Mouse (Mus musculus) thymus, postnatal 10 days (tissue): ENCODE results near the gene Srcin1.

ENCODE experiments used
- DNase-seq, 2 experiments: peaks; one replicate each; pipeline ENCODE4 v3.0.0; 2021; ENCODE audit warnings: low spot score in 2 of 2

Srcin1 gene

DNA sequence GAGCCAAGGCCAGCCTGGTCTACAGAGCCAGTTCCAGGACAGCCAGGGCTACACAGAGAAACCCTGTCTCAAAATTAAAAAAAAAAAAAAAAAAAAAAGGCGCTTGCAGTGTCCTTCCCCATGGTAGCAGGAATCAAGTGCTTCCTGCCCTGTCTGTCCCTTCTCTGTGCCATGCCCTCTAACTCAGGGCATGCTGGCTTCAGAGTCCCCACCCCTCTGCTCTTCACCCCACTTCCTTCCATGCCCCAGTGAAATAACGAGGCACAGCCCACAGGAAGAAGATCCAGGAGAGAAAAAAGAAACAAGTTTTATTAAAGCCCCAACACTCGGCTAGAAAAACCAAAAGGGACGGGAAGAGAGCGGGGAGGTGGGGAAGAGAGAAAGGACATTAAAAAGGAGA, 66.9 kb downstream of the Srcin1 start:
- no peak for DNase-seq

DNA sequence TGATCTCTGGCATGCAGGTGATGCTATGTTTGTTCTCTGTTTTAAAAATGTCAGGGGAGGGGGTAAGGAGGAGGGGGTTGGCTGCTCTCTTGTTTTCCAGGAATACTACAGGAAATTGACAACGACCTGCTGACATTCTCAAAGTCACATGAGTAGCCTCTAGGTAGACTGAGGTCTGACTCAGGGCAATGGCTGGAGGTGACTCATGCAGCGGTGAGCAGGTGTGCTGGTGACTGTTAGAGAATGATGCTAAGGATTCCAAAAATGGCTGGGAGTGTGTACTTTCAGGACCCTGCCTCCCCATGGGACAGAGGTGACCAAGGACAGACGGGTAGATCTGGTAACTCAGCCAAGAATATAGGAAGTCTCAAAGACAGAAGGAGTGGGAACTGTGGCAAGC, 67.8 kb downstream of the Srcin1 start:
- DNase-seq = no peak

DNA sequence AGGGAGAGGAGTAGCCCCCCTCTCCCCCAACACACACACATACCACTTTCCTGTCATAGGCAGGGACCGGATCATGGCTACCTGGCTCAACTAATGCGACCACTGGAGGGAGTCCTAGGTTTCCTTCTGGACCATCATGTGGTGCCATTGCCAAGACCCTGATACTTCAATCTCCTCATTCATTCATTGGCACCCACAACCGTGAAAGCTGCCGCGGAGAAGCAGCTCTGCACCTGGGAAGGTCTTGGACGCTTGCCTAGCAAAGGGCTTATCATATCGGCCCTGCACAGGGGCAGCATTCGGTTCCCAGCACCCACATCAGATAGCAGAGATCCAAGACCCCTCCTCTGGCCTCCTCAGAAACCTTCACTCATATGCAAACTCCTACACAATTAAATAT, 69.7 kb downstream of the Srcin1 start:
- DNase-seq = no peak

DNA sequence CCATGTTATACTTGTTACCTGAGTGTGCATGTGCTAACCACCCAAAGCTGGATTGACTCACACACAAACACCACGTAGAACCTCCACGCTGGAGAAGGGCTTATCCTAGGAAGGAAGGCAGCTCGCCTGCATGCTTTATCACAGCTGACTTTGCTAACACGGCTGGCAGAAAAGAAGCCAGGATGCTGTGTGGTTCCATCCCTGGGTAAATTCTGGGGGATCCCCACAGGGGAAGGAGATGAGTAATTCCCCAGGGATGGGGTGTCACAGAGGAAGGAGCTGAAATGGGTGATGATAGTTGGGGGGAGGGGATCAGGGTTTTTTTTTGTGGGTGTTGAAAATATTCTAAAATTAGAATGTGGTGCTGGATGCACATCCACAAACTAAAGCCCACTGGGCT, 70.2 kb downstream of the Srcin1 start:
- DNase-seq = no peak

DNA sequence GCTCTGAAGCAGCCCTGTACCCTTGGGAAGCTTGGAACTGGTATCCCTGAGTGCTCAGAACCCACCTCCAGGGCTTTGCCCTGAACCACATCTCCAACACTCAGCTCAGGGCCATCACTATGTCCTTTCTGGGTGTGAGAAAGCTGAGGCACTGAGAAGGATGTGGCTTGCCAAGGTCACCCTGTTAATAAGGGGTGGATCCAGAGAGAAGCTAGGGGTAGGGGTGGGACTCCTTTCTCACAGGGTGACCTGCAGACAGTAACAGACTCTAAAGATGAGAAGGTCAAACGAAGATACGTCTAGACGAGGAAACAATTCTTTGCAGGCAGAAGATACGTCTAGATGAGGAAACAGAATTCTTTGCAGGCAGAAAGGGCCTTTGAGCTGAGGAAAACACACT, 73.1 kb downstream of the Srcin1 start:
- DNase-seq = no peak

DNA sequence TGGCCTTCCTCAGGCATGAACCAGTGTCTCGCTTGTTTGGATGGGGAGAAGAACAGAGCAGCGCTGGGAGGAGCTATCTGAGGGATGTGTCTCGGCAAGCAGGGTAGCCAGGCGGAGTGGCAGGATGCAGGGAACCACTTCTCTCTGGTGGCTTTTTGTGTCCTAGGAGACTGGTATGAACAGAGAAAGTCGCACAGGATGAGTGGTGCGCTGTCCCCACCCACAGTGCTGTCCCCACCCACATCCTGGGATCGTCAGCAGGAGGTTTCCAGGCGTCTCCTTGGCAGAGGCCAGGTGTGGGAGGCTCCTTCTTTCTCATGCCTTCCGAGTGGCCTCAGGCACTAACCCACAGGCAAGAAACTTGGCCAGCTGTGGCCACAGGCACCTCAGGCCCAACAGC, 73.6 kb downstream of the Srcin1 start:
- DNase-seq = no peak

DNA sequence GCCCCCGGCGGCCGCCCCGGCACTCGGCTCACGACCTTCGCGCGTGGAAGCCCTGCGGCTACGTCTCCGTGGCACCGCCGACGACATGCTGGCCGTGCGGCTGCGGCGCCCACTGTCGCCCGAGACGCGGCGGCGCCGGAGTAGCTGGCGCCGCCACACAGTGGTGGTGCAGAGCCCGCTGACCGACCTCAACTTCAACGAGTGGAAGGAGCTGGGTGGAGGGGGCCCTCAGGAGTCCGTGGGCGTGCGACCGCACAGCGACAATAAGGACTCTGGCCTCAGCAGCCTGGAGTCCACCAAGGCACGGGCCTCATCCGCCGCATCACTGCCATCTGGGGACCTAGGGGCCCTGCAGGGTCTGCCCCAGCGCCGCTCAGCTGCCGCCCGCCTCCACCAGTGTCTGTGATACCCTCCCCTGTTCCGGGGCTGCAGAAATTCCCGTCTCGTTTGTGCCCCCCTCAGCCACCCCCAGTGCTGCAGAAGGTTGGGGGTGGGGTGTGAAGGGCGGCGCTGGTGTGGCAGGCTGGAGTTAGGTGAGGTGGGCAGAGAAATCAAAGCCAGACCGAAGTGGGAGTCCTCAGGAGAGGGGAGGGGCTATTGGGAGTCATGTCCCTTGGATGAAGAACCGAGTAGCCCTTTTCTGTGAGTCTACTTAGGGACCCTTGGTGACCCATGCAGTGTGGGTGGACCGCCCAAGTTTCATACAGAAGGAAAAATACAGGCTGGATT, 75.1 kb downstream of the Srcin1 start:
- DNase-seq = no peak

DNA sequence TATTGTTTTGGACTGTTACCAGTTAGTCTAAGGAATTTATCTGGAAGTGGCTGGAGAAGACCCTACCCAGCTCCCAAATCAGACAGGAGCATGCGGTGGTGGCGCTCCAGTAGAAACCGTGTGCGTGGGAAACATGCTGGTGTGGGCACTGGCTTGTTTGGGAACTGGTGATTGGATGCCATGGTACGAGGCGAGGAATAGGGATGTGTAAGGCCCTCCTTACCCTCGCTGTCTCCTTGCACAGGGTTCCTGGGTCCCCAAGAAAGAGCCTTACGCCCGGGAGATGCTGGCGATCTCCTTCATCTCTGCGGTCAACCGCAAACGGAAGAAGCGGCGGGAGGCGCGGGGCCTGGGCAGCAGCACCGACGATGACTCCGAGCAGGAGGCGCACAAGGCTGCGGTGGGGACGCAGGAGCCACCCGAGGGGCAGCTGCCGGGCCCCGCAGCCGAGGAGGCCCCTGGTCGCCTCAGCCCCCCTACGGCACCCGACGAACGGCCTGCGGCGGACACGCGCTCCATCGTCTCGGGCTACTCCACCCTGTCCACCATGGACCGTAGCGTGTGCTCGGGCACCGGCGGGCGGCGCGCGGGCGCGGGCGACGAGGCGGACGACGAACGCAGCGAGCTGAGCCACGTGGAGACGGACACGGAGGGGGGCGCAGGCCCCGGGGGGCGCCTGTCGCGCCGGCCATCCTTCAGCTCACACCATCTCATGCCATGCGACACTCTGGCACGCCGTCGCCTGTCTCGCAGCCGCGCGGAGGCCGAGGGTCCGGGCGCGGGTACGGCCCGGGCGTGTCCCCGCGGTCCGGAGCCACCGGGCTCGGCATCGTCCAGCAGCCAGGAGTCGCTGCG, 75.9 kb downstream of the Srcin1 start, which contains the start of gene 4933428G20Rik:
Gene 4933428G20Rik, minus strand, starts transcription at position 476 of the 855 bp plus-strand sequence.
- DNase-seq = no peak

DNA sequence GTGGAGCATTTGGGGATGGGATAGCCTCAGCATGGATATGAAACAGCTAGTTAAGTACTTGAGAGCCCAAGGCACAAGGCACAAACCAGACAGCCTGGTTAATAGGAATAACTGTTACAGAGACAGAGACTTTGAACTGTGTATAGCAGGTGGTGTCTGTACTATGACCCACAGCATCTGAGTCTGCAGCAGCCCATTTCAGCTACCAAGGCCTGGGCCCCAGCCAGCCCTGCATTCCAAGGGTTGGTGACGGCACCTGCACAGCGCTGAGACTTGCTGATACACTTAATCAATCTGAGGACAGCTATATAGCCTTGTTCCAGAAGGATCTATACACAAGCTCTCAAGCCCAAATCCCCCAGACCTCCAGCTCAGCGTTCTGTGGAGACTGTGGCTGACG, 78.4 kb downstream of the Srcin1 start:
- DNase-seq = no peak

DNA sequence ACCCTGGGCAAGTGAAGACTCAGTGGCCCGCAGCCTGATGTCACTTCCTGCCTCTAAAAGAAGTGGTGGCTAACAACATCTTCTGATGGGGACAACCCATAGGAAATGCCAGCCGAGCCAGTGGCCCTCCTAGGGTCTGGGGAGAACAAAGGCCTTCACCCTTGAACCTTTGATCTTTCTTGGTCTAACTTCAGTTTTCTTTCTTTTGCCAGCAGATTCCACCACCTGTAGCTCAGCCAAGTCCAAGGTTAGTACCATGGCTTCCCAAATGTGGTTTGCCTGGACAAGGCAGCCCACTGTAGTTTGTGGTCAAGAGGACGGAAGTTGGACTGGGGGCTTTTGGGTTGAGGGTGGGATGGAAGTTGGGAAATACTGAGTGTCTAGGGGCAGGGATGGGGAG, 83.2 kb downstream of the Srcin1 start:
- DNase-seq = no peak

DNA sequence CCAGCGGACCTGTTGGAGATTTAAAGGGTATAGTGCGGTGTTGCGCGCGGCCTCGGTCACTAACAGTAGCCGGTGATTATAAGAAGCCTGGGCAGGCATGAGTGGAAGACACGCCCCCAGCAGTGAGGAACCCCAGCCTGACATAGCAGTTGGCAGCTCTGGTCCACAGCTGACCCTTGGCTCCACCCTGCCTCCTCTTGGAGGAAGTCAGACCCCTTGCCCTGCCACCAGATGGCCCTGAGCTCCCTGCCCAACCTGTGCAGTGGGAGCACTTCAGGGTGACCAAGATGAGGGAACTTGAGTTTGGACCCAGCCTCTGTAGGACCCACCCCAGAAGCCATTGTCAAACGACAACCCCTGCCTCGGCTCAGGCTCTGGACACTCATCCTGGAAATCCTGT, 84.3 kb downstream of the Srcin1 start:
- DNase-seq = no peak

DNA sequence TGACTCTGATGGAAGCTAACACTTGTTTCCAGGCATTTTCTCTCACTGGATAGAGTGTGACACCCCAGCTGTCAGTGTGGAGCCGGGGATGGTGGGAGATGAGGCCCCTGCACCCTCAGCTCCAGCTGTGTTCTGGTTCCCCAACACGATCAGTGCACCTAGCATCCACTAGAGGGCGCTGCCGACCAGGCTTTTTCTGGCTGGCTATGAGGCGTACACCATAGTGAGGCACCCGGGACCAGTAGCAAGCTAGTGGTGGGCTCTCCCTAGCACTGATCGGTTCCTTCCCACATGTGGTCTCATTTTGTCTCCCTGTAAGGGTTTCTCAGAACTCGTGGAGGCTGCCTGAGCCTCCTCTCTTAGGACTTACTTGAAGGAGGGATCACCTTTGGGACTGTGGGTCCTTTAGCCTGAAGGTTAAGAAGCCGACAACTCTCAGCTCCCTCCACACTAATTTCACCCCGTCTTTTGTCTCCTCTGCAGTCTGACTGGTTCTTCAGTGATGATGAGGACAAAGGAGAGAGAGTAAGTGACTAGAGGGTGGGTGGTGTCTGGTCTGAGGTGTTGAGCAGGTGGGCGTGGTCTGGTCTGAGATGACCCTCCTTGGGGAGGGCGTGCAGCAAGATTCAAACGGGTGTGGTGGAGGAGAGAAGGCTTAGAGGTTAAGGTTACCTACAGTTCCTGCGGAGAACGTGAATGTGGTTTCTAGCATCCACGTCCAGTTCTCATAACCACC, 86.2 kb downstream of the Srcin1 start:
- peak; percentile 72 to 88 for DNase-seq

DNA sequence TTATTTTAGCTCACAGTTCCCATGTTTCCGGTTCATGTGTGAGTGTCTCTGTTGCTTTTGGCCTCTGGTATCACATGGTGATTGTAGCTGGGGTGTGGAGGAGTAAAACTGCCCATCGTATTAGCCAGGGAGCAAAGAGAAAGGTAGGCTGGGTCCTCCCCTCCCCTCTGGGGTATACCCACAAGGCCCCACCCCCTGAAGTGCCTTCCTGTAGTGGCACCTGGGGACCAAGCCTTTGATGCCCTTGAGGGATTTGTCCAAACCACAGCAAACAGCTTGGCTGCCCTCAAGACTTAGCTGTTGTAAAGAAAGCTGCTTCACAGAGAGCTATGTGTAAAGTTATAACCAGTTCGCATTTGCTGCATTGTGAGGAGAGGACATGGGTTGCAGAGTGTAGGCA, 88.3 kb downstream of the Srcin1 start:
- peak in 1 of 2 experiments; percentile 21 for DNase-seq

DNA sequence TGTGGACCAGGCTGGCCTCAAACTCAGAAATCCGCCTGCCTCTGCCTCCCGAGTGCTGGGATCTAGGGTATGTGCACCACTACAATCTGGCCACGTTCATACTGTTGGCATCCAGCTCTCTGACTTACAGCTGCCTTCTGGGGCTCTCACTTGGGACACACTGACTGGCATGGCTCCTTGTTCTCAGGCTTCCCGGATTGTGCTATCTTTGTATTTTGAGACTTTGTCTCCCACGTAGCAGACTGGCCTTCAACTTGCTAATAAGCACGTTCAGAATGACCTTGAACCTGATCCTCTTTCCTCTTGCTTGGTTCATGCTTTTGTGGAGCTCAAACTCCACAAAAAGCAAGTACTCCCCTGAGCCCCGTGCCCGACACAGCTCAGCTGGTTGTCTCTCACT, 90.3 kb downstream of the Srcin1 start:
- DNase-seq = no peak

DNA sequence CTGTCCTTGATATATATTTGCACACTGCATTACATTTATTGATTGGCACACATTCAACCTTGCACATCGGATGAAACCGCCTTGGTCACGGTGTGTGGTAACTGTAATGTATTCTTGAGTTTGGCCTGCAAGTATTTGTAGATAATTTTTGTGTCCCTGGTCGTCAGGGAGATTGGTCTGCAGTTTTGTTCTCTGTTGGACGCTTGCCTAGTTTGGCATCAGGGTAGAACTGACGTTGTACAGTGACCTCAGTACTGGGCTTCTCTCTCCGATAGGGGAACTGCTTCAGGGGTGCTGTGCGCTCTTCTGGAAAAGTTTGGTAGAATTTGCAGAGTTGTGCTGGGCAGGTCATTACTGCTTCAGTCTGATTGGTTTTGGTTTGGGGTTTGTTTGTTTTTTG, 96.2 kb downstream of the Srcin1 start:
- DNase-seq = no peak

DNA sequence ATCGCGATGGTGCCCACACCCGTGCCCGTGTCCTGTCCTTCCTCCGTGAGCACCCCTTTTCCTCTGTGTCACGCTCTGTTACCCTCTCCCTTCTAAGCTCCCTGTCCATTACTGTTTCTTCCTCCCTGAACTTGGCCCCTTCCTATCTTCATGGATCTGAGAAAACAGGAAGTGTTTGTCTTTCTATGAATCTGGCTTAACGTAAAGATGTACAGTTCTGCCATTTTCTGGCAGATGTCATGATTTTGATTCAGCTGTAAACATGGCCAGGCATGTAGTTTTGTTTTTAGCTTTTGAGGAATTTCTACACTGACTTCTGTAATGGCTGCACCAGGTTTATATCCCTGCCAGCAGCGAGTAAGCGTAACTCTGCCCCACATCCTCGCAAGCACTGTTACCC, 96.9 kb downstream of the Srcin1 start:
- DNase-seq = no peak

DNA sequence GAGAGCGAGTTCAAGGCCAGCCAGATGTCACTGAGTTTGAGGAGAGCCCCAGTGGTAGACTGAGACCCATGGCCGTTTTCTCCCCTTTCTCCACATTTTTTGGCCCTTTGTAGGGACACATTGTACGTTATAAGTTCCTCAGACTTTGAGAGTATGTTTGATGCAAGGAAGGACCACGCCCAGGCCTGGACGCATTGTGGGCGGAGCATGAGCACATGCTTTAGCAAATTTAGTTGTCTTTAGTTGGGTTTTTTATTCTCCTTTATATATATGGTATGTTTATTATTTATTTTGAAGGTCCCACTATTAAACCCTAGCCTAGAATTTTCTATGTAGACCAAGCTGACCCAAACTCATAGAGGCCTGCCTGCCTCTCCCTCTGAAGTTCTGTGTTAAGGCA, 97.6 kb downstream of the Srcin1 start:
- DNase-seq = no peak

DNA sequence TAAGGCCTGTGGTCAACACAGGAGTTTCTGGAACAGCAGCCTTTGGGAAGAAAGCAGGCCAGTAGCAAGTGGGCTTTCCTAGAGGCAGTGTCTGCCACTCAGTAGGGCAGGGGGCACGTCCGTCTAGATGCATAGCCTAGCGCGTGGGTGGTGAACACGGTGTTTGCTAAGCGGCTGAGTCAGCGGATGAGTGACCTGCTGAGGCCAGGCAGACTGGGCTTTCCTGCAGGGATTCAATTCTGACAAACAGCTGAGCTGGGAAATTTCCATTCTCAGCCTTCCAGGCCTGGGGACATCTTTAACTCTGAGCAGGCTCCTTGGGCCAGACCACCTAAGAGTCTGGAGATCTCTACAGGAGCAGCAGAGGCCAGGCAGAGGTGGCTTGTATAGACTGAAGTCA, 98.6 kb downstream of the Srcin1 start:
- no peak for DNase-seq

DNA sequence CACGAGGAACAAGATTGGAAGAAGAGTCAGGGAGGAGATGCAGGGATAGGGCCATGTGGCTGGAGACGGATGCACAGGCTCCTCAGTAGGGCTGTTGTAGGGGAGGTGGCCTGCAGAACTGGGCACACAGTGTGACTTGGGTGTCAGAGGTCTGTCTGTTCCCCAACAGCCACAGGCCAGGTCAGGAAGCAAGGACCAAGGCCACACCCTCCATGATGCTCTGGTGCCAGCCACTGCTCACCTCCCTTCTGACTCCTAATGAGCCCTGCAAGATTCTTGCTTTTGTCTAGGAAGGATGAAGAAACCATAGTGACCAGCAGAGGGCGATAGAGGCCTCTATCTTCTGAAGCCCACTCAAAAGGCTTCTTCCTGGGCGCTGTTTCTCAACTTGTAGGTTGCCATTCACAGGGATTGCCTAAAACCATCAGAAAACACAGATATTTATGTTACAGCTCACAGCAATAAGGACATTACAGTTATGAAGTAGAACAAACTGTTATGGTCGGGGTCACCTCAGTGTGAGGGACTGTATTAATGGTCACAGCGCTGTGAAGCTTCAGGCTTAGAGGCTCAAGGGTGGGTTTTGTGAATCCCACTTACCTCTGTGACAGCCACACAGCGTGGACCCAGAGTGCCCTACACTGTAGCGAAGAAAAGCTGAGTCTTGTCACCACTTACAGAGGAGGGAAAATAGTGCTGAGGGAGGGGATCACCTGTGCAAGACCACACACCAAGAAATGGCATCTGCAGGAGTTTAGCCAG, 99.5 kb downstream of the Srcin1 start:
- peak; percentile 38 to 77 for DNase-seq

DNA sequence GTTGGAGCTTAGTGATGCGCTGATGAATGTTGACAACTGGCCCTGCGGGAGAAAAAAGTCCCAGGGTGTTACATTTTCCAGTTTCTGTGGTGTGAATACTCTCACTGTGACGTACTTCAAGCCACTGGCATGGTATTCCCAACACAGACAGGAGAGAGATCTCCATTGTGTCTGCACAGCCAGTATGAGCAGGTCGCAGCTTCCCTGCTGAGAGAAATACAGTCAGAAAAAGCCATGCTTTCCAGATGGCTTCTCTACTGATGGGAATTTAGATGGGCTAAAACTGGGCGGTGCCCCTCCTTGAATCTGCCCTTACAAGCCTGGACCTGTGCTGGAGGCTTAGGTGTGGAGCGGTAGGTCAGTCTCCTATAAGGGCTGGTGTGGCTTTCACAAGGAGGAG, 104.7 kb downstream of the Srcin1 start:
- no peak for DNase-seq

DNA sequence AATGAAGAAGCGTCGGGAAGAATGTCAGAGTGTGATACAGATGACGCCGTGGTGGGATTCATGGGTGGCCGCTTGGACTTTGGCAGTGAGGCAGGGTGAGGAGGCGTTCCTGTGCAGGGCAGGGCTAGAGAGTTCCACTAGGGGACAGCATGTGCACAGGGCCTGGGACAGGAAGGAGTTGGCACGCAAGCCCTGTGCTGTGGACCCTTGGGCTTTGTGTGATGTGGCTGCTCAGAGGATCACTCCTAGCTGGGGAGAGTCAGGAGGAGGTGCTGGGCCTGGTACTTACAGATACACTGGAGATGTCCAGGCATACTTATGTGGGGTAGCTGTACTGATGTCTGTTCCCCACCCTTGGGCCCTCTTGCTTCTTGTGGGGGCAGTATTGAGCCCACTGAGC, 106.2 kb downstream of the Srcin1 start:
- no peak for DNase-seq
